Mouse (Mus musculus): ENCODE results near the gene Slc38a3. TPM values are rescaled to one million over a fixed set of nuclear protein-coding genes. Genes with fewer than 3 reads are reported as not detected.

The Slc38a3 gene
- polyA plus RNA-seq, 1 experiment, result 0.10 TPM

DNA sequence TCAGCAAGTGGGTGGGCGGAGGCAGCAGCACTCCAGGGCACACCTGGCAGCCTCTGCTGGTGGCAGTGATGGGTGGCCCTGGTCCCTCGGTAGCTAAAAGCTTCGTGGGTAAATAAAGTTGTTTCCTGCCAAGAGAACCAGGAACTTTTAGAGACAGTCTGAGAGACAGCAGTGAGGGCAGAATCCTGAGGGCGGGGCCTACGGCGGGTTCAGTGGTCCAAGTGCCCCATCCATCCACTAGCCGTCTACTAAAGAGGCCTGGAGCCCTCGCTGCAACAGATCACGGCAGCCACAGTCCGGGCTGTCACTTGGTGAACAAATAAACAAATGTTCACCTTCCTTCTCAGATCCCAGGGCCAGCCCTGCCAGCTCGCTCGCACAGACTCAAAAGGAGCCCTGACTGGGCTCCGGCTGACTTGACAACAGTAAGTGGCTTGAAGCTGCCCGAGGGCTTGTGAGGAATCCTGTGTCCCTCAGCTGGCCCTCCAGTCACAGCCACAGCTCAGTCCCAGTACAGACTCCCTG is 39.4 kb downstream of the Slc38a3 start:
- Histone ChIP-seq H3K27ac (ENCODE audit: control insufficient read depth, insufficient read depth, low read depth, low read length) (no peak overlapping the region), H3K36me3 (ENCODE audit: control insufficient read depth, insufficient read depth, low read length) (no peaks in the 10 kb centered on the region), H3K4me1 (ENCODE audit: control insufficient read depth, insufficient read depth, low read length) (peaks cover 51% of the 10 kb centered on the region), H3K4me3 (ENCODE audit: control insufficient read depth, low read depth, low read length) (no peak overlapping the region), H3K27me3 (ENCODE audit: control insufficient read depth, insufficient read depth, low read length) (no peaks in the 10 kb centered on the region)
- TF ChIP-seq CTCF (IDR thresholded peaks at IDR 0.05; ENCODE audit: control insufficient read depth, insufficient read depth, insufficient replicate concordance, low read depth, low read length), result no peak

DNA sequence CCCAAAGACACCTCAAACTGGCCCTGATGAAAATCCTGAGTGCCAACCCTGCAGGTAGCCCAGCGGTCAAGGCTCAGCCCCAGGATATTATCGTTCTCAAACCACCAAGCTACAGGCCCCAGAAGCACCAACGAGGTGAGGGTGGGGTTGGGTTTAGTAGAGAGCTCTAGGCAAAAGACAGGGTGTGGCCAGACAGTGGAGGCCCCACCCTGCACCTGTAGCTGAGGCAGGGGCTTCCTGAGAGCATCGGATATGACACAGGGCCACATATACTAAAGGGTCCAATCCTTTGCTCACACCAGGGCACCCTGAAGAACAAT is 40.0 kb downstream of the Slc38a3 start:
- Histone ChIP-seq H3K4me1 (ENCODE audit: control insufficient read depth, insufficient read depth, low read length) (peaks cover 46% of the 10 kb centered on the region), H3K36me3 (ENCODE audit: control insufficient read depth, insufficient read depth, low read length) (no peaks in the 10 kb centered on the region), H3K27me3 (ENCODE audit: control insufficient read depth, insufficient read depth, low read length) (no peaks in the 10 kb centered on the region), H3K27ac (ENCODE audit: control insufficient read depth, insufficient read depth, low read depth, low read length) (peak overlapping the region; percentile 14; the same call in 1 of the 2 replicates), H3K4me3 (ENCODE audit: control insufficient read depth, low read depth, low read length) (no peak overlapping the region)
- TF ChIP-seq POLR2A (IDR thresholded peaks at IDR 0.05; ENCODE audit: control insufficient read depth, low read depth, low read length) (no peak), CTCF (IDR thresholded peaks at IDR 0.05; ENCODE audit: control insufficient read depth, insufficient read depth, insufficient replicate concordance, low read depth, low read length) (no peak)

DNA sequence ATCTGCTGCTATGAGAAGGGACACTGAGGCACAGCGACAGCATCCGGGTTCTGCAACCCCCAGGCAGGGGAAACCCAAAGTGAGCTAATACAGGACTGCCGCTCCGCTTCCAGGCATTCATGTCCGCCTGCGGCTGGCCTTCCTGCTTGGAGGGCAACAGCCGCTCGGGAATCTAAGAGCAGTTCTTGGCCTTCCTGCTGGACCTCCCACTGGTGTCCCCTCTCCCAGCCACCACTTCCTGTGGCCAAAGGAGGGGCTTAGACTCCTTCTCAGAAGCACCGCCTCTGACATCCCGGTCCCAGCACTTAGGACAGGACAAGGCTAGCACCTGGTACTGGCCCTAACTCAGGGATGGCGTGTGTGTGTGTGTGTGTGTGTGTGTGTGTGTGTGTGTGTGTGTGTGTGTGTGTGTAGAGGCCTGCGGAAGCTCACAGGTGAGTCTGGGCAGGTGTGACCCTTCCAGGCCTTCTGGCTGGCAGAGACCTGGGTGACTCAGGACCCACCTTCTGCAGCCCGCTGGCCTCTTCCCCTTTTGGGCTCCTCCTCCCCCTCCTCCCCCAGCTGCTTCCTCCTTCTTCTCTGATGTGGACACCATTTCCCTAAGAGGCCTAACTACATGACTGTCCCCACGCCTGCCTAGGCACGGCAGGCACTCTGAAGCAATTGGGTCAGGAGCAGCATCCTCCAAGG is 40.5 kb downstream of the Slc38a3 start:
- Histone ChIP-seq H3K27me3 (ENCODE audit: control insufficient read depth, insufficient read depth, low read length) (no peaks in the 10 kb centered on the region), H3K4me1 (ENCODE audit: control insufficient read depth, insufficient read depth, low read length) (peaks cover 42% of the 10 kb centered on the region), H3K27ac (ENCODE audit: control insufficient read depth, insufficient read depth, low read depth, low read length) (peak overlapping the region; percentile 49), H3K4me3 (ENCODE audit: control insufficient read depth, low read depth, low read length) (no peak overlapping the region), H3K36me3 (ENCODE audit: control insufficient read depth, insufficient read depth, low read length) (no peaks in the 10 kb centered on the region)
- TF ChIP-seq POLR2A (IDR thresholded peaks at IDR 0.05; ENCODE audit: control insufficient read depth, low read depth, low read length), result no peak
- TF ChIP-seq CTCF (IDR thresholded peaks at IDR 0.05; ENCODE audit: control insufficient read depth, insufficient read depth, insufficient replicate concordance, low read depth, low read length), result no peak

DNA sequence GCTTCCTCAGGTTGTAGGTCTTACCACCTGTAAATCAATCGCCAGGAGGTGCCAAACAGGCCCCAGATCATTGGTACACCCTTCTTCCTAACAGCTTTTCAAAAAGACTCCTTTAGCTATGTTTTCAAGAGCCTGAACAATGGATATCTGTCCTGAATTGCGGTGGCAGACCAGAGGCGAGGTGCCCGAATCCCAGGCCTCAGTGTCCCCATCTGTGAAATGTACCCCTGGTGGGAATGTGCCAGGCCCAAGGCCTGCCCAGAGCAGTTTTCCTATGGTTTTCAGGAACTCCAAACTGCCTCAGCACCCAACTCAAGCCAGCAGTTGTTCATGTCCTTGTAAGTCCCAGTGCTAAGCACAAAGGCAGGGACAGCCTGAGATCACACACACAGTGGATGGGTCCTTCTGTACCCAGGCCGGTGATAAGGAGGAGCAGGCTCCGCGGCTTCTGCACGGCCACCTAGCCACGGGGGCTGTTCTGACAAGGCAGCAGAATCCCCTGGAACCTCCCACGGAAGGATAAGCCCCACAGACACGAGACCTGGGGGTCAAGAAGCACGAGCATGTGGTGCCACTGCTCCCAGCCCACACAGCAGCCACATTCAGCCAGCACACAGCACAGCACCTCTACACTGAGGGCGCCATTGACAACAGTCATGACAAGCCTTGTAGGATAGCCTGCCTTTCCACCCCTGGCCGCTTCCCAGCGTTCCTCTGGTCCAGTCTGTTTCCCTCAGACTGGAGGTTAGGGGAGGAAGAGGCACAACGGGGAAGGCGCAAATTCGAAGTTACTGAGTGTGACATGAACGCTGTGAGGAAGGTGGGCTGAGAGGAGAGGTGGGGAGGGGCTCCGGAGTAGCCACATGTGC is 41.7 kb downstream of the Slc38a3 start:
- H3K27me3 ChIP-seq (ENCODE audit: control insufficient read depth, insufficient read depth, low read length), result no peaks in the 10 kb centered on the region
- peak overlapping the region; percentile 58 for H3K27ac ChIP-seq (ENCODE audit: control insufficient read depth, insufficient read depth, low read depth, low read length)
- no peaks in the 10 kb centered on the region for H3K36me3 ChIP-seq (ENCODE audit: control insufficient read depth, insufficient read depth, low read length)
- no peak overlapping the region for H3K4me3 ChIP-seq (ENCODE audit: control insufficient read depth, low read depth, low read length)
- peaks cover 35% of the 10 kb centered on the region for H3K4me1 ChIP-seq (ENCODE audit: control insufficient read depth, insufficient read depth, low read length)
- 0 out of 2 replicates have a peak, but pooled peaks have one; percentile 41 for TF ChIP-seq POLR2A (IDR thresholded peaks at IDR 0.05; ENCODE audit: control insufficient read depth, low read depth, low read length)
- TF ChIP-seq CTCF (IDR thresholded peaks at IDR 0.05; ENCODE audit: control insufficient read depth, insufficient read depth, insufficient replicate concordance, low read depth, low read length), result no peak

DNA sequence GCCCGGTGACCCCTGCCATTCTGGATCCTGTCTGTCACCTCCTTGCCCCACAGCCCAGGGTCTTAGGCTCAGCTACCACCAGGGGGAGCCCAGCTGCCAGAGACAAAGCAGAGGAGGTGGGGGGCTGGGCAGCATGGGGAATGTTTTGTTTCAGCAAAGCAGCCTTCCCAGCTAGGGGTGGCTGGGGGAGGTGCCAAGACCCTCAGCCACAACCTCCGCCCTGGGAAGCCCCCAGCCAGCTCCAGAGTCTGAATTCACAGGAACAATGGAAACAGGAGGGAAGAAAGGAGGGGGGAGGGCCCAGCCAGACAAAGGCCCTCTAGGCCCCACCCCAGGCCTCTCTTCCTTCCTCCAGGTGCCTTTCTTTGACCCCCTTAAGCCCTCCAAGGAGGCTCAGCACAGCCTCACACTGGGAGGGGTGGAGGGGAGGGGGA is 42.5 kb downstream of the Slc38a3 start:
- peak overlapping the region; percentile 26; the same call in 1 of the 2 replicates for H3K27ac ChIP-seq (ENCODE audit: control insufficient read depth, insufficient read depth, low read depth, low read length)
- H3K4me3 ChIP-seq (ENCODE audit: control insufficient read depth, low read depth, low read length), result no peak overlapping the region
- no peaks in the 10 kb centered on the region for H3K27me3 ChIP-seq (ENCODE audit: control insufficient read depth, insufficient read depth, low read length)
- no peaks in the 10 kb centered on the region for H3K36me3 ChIP-seq (ENCODE audit: control insufficient read depth, insufficient read depth, low read length)
- peaks cover 27% of the 10 kb centered on the region for H3K4me1 ChIP-seq (ENCODE audit: control insufficient read depth, insufficient read depth, low read length)
- TF ChIP-seq POLR2A (IDR thresholded peaks at IDR 0.05; ENCODE audit: control insufficient read depth, low read depth, low read length) (no peak), CTCF (IDR thresholded peaks at IDR 0.05; ENCODE audit: control insufficient read depth, insufficient read depth, insufficient replicate concordance, low read depth, low read length) (peak; percentile 64; the same call in 1 of the 2 replicates)

DNA sequence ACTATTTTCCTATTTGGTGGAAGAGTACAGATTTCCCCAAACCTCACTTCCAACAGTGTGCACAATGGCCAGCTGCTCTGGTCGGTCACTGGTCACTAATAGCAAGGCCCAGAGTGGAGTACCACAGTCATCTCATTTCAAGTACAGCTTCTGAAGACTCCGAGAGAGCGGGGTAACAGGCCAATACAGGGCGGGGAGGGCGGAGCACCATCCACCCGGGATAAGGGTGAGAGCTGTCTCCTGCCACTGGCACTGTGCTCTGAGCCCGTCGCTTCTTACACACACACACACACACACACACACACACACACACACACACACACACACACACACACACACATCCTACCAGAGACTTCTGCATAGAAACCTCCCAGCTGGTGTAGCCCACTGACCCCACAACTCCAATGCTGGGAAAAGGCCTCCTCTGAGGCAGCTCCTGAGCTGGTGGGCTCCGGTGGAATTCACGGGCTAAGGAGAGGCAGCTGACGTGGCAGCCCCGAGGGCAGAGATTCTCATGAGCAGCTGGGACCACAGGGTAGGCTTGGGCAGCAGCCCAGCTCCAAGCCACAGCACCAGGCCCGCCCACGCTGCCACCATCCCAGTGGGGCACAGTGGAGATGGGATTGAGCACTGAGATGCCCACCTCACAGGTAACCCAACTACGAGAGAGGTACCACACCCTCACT is 43.0 kb downstream of the Slc38a3 start:
- no peak for TF ChIP-seq POLR2A (IDR thresholded peaks at IDR 0.05; ENCODE audit: control insufficient read depth, low read depth, low read length)
- TF ChIP-seq CTCF (IDR thresholded peaks at IDR 0.05; ENCODE audit: control insufficient read depth, insufficient read depth, insufficient replicate concordance, low read depth, low read length), result no peak
- Histone ChIP-seq H3K4me1 (ENCODE audit: control insufficient read depth, insufficient read depth, low read length) (peaks cover 25% of the 10 kb centered on the region), H3K36me3 (ENCODE audit: control insufficient read depth, insufficient read depth, low read length) (no peaks in the 10 kb centered on the region), H3K4me3 (ENCODE audit: control insufficient read depth, low read depth, low read length) (no peak overlapping the region), H3K27me3 (ENCODE audit: control insufficient read depth, insufficient read depth, low read length) (no peaks in the 10 kb centered on the region), H3K27ac (ENCODE audit: control insufficient read depth, insufficient read depth, low read depth, low read length) (0 out of 2 replicates have a peak overlapping the region, but pooled peaks have one; percentile 26)

All from testis, adult 2 months (tissue).